Mouse (Mus musculus): ENCODE data around the gene Lrit2.

Gene Lrit2

GRCm38 (mm10) chr14:37112931-37113330 is 45.2 kb downstream of the Lrit2 start:
- DNase-seq = no peak

GRCm38 (mm10) chr14:37113922-37114321 is 46.2 kb downstream of the Lrit2 start, which contains the start of gene 2610528A11Rik:
Gene 2610528A11Rik, minus strand, starts transcription at chr14:37114022.
- DNase-seq = no peak

DNA sequence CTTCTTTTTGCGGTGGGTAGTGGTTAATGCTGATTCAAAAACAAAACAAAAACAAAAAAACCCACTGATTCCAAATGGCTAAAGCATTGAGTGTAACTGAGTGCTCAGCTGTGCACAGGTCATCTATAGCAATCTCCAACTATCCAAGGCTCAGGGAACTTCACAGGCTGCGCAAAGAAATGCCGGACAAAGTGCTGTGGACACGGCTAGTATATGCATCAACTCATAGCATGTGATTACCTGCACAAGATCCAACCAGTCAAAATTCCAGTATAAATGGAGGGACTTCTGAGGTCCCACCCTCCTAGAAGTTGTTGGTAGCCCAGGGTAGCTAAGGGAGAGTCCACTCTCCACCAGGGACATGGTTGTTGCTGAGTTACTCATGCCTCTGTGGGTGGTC is 51.5 kb downstream of the Lrit2 start:
- no peak for DNase-seq

All from thymus, postnatal 25 days (tissue).